Mouse (Mus musculus) hindbrain, embryonic 16.5 days (tissue): ENCODE results near the gene Cpn1. TPM values are rescaled to one million over a fixed set of nuclear protein-coding genes. Genes with fewer than 3 reads are reported as not detected.

ENCODE experiments used
- ATAC-seq: fragments of 200-750 bp; cut with Nextera tagmentation; 2 replicates; pipeline ENCODE4 v1.8.0; 2017; ENCODE audit warnings: moderate TSS enrichment, moderate library complexity
- H3K27ac ChIP-seq: fragments of 300-500 bp; sonication (generic); 2 replicates; pipeline ENCODE4 v1.5.1; 2014; ENCODE audit warnings: low read depth, mild to moderate bottlenecking, control low read depth, low read length, moderate library complexity
- H3K27me3 ChIP-seq: fragments of 300-500 bp; sonication (generic); replicated peaks from 2 replicates; pipeline ENCODE4 v1.6.1; 2014; ENCODE audit warnings: low read length; ENCODE audit not compliant: control insufficient read depth, insufficient read depth
- H3K36me3 ChIP-seq: fragments of 300-500 bp; sonication (generic); 2 replicates; pipeline ENCODE4 v1.6.1; 2014; ENCODE audit warnings: mild to moderate bottlenecking, low read length, moderate library complexity, mixed read lengths; ENCODE audit not compliant: control insufficient read depth, insufficient read depth
- H3K4me1 ChIP-seq: fragments of 300-500 bp; sonication (generic); 2 replicates; pipeline ENCODE4 v1.6.1; 2014; ENCODE audit warnings: low read depth, low read length; ENCODE audit not compliant: control insufficient read depth, insufficient read depth
- H3K4me2 ChIP-seq: fragments of 300-500 bp; sonication (generic); 2 replicates; pipeline ENCODE4 v1.6.1; 2014; ENCODE audit warnings: mild to moderate bottlenecking, low read length, control low read depth, moderate library complexity
- H3K4me3 ChIP-seq: fragments of 300-500 bp; sonication (generic); 2 replicates; pipeline ENCODE4 v1.5.1; 2014; ENCODE audit warnings: mild to moderate bottlenecking, low read length, control low read depth, moderate library complexity
- H3K9ac ChIP-seq: fragments of 300-500 bp; sonication (generic); 2 replicates; pipeline ENCODE4 v1.6.1; 2014; ENCODE audit warnings: low read depth, mild to moderate bottlenecking, control low read depth, low read length, moderate library complexity
- H3K9me3 ChIP-seq: fragments of 300-500 bp; sonication (generic); 2 replicates; pipeline ENCODE4 v1.6.1; 2014; ENCODE audit warnings: mild to moderate bottlenecking, low read length, moderate library complexity; ENCODE audit not compliant: control insufficient read depth
- WGBS: fragments of 180-500 bp; shearing (Covaris S2); extraction: QIAGEN DNeasy Blood & Tissue Kit; methylation state at CpG from one replicate; pipeline ENCODE4 v1.1.7; 2014; 5-methylcytosine and 5-hydroxymethylcytosine counted together
- polyA plus RNA-seq: library from polyadenylated mRNA; unstranded; fragments of >200 nt; fragmentation: Nextera tagmentation; extraction: Ambion mirVana; gene quantifications from 2 replicates; pipeline ENCODE4 v1.2.1, GENCODE M21; 2015

The Cpn1 gene
- polyA plus RNA-seq, 1 experiment from 2014 or later: 0.26 TPM

DNA sequence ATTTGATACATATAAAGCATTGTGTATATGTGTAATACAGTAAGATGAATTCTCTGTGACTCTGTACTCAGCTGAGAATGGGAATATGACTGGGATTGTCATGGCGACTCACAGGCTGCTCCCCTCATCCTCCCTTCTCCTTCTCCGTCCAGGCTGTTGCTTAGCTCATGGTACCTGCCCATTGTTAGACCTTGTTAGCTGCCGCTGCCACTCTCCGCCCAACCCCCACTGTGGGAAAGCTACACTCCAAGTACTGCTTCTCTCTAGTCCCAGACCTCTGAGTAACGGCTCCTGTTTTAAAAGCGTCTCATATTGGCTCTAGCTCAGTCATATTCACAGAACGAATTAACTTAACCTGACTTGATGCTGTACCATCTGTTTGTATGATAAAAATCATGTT is 33.4 kb upstream of the Cpn1 start:
- no peaks in the 10 kb centered on the region for H3K27me3 ChIP-seq
- 60% methylated on average over 7 of the region's 7 CpGs for WGBS
- no peaks in the 10 kb centered on the region for H3K36me3 ChIP-seq
- H3K4me2 ChIP-seq: no peak overlapping the region
- no peak overlapping the region for H3K4me3 ChIP-seq
- H3K9ac ChIP-seq: no peak overlapping the region
- no peaks in the 10 kb centered on the region for H3K9me3 ChIP-seq
- no peaks in the 10 kb centered on the region for H3K4me1 ChIP-seq
- no peak overlapping the region for H3K27ac ChIP-seq
- no peak for ATAC-seq

DNA sequence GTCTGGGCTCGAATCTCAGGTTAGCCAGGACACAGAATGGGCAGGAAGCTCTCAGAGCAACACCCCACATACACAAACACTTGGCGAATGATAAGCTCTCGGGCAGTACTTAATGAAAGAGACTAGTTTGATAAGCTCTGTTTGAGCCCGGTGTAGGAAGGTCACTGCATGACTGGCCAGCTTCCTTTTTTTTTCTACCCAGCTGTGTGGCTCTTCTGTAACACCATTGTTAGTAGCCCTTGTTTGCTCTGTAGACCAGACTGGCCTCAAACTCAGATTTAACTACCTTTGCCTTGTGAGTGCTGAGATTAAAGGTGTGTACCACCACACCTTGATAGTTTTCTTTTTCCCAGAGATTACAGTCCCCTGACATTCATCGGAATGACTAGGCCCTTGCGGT is 27.5 kb upstream of the Cpn1 start:
- 89% methylated on average over 6 of the region's 6 CpGs for WGBS
- no peak overlapping the region for H3K4me2 ChIP-seq
- no peak overlapping the region for H3K4me3 ChIP-seq
- no peaks in the 10 kb centered on the region for H3K36me3 ChIP-seq
- no peaks in the 10 kb centered on the region for H3K9me3 ChIP-seq
- H3K4me1 ChIP-seq: no peaks in the 10 kb centered on the region
- no peaks in the 10 kb centered on the region for H3K27me3 ChIP-seq
- ATAC-seq: no peak
- H3K27ac ChIP-seq: no peak overlapping the region
- H3K9ac ChIP-seq: no peak overlapping the region

DNA sequence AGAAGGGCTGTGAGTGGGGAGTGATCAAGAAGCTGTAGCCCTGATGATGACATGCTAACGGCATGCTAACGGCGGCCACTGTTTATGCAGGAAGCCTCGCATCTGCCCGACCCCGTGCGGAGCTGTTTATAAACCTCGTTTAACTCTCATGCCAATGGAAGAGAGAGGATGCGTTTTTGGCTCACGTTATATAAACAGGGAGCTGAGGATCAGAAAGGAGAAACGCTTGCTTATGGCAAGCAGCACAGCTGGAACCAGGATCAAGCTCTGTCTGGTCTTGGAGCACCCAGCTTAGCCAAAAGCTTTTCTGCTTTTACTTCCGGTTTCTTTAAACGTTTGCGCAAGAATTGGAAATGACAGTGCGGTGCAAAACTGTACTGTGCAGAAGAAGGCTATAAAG is 22.4 kb upstream of the Cpn1 start:
- Histone ChIP-seq H3K27ac (no peak overlapping the region), H3K36me3 (no peaks in the 10 kb centered on the region), H3K9ac (no peak overlapping the region), H3K27me3 (no peaks in the 10 kb centered on the region), H3K4me1 (no peaks in the 10 kb centered on the region), H3K9me3 (no peaks in the 10 kb centered on the region), H3K4me2 (no peak overlapping the region), H3K4me3 (no peak overlapping the region)
- 75% methylated on average over 15 of the region's 15 CpGs for WGBS
- ATAC-seq: no peak

DNA sequence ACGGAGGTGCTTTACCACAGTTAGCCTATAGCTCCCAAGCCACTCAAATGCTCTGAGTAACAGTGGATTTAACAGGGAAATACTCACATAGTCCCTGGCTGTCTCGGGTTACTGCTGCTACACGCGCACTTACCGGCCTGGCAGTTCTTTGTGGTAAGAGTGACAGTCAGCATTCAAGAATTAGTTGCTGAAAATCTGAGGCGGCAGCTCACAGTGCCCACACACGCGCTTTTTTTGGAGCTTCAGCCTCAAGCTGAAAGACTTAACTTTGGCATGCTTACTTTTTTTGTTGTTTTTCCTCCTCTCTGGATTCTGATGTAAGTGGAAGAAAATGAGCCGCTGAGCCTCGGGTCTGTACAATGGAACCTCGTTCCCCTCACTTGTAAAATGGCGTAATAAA is 20.8 kb upstream of the Cpn1 start:
- no peak for ATAC-seq
- 64% methylated on average over 12 of the region's 12 CpGs for WGBS
- Histone ChIP-seq H3K4me2 (no peak overlapping the region), H3K27ac (no peak overlapping the region), H3K27me3 (no peaks in the 10 kb centered on the region), H3K9ac (no peak overlapping the region), H3K4me1 (no peaks in the 10 kb centered on the region), H3K4me3 (no peak overlapping the region), H3K9me3 (no peaks in the 10 kb centered on the region), H3K36me3 (no peaks in the 10 kb centered on the region)

DNA sequence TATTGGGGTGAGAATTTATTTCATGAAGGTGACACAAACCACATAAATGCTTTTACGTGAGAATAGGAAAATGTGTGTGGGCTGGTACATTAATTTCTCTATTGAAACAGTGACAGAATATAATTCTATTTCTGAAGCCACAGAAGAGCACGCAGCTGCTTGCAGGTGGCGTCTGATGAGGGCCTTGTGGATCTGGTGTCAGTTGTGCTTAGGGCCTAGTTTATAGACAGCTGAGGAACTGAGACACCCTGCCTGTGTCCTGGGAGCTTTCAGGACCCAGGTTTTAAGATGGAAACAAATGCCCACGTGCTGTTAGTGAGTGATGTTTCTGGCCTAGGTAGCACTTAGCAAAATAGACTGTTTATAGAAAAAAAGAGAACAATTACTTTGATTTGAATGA is 18.7 kb upstream of the Cpn1 start:
- no peaks in the 10 kb centered on the region for H3K4me1 ChIP-seq
- no peak overlapping the region for H3K27ac ChIP-seq
- WGBS: 74% methylated on average over 4 of the region's 4 CpGs
- no peaks in the 10 kb centered on the region for H3K9me3 ChIP-seq
- H3K36me3 ChIP-seq: no peaks in the 10 kb centered on the region
- no peak overlapping the region for H3K4me2 ChIP-seq
- H3K9ac ChIP-seq: no peak overlapping the region
- no peak for ATAC-seq
- H3K27me3 ChIP-seq: no peaks in the 10 kb centered on the region
- H3K4me3 ChIP-seq: no peak overlapping the region

DNA sequence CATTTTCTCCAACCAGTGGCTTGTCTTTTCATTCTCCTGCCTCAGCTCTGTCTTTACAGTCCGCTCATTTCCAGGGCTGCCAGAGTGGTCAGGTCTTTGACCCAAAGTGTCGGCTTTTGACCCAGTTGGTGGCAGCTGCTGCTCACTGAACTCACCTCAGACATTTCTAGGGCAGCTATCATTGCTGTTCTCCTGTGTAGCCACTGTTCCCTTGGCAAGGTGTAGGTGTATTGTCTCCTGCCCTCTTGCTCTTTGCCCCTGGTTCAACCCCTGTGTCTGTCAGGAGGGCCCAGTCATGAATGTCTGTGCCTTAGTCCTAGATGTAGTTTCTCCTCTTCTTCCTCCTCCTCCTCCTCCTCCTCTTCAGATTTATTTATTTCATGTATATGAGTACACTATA is 17.9 kb upstream of the Cpn1 start:
- no peak overlapping the region for H3K27ac ChIP-seq
- H3K9ac ChIP-seq: no peak overlapping the region
- 91% methylated on average over 2 of the region's 2 CpGs for WGBS
- H3K36me3 ChIP-seq: no peaks in the 10 kb centered on the region
- no peak for ATAC-seq
- no peaks in the 10 kb centered on the region for H3K4me1 ChIP-seq
- no peak overlapping the region for H3K4me2 ChIP-seq
- no peak overlapping the region for H3K4me3 ChIP-seq
- H3K9me3 ChIP-seq: no peaks in the 10 kb centered on the region
- H3K27me3 ChIP-seq: no peaks in the 10 kb centered on the region

DNA sequence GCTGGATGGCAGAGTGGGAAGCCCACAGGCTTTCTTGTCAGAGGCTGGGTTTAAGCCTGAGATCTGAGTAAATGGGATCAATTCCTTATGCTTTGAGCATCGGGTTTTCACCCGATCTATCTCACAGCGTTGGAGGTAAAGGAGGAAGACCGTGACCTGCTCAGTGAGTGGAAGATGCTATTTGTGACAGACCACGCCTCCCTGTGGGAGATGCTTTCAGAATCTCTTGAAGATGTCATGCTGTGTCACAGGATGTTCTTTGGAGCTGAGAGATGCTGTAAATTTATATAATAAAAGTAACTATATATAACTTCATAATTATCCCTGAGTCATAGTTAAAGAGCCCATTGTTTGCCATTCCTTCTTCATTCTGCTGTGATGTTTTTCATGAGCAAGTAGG is 14.4 kb upstream of the Cpn1 start:
- Histone ChIP-seq H3K27ac (no peak overlapping the region), H3K4me3 (no peak overlapping the region), H3K4me2 (no peak overlapping the region), H3K27me3 (no peaks in the 10 kb centered on the region), H3K9me3 (no peaks in the 10 kb centered on the region), H3K9ac (no peak overlapping the region), H3K36me3 (no peaks in the 10 kb centered on the region), H3K4me1 (no peaks in the 10 kb centered on the region)
- ATAC-seq: no peak
- 82% methylated on average over 5 of the region's 5 CpGs for WGBS

DNA sequence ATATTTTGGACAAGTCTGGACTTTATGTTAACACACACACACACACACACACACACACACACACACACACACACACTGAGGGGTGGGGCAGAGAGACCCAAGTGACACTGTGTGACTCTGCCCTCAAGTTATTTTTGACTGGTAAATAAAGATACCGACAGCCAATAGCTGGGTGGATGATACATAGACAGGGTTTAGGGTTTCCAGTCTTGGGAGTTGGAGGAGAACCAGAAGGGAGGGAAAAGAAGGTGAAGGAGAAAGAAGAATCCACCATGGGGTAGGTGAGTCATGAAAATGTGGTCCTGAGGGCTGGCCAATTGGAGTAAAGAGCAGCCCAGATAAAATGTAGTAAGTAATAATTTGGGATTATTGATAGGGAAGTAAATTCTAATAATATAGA is 13.7 kb upstream of the Cpn1 start:
- 88% methylated on average over 1 of the region's 1 CpGs for WGBS
- H3K9ac ChIP-seq: no peak overlapping the region
- no peak for ATAC-seq
- no peak overlapping the region for H3K4me2 ChIP-seq
- H3K27me3 ChIP-seq: no peaks in the 10 kb centered on the region
- no peak overlapping the region for H3K4me3 ChIP-seq
- no peaks in the 10 kb centered on the region for H3K9me3 ChIP-seq
- no peaks in the 10 kb centered on the region for H3K36me3 ChIP-seq
- H3K27ac ChIP-seq: no peak overlapping the region
- H3K4me1 ChIP-seq: no peaks in the 10 kb centered on the region

DNA sequence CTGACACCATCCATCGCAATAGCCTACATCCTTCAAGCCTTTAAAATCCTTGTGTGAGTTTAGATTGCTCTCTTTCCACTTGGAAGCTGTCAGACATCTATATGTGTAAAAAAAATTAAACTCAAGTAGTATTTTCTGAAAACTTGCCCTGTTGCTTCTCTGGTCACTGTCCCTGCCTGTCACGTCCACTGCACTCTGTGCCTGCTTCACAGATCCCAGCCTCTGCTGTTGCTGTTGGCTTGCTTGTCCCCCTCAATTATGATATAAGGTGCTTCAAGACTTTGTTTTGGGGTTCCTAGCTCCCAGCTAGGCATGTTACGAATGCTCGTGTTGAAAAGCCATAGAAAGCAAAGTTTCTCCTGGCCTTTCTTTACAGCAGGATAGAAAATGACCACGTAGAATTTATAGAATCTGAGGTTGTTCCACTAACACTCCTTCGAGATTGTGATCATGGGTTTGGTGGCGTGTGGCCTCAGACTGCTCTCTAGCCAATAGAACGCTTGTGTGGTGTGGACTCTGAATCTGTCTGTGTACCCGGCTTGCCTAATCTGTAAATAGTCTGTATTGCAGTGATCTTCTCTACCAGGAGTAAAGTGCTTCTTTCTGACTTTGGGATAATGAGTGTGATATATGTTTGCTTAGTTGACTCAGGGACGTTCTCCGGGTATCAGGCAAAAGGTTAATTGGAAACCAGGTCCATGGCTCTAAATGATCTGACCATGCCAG is 12.6 kb upstream of the Cpn1 start:
- no peaks in the 10 kb centered on the region for H3K36me3 ChIP-seq
- ATAC-seq: no peak
- 88% methylated on average over 11 of the region's 11 CpGs for WGBS

DNA sequence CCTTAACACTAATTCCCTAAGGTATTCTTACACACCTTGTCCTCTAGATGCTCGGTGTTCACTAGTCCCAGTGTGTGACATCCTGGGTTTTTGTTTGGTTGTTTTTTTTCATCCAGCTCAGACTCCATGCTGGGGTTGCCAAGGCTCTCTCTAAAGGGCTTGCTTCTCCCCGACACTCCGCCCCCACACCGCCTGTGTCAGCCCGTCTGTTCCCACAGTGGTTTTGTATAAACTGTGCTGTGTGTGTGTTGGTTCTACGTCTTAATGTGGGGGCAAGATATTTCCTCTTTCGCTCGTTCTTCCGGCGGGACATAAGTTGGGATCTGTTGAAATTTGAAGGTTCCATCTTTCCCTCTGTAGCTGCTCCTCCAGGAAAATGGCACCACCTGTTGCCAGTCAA is 11.7 kb upstream of the Cpn1 start:
- ATAC-seq: no peak
- no peak overlapping the region for H3K27ac ChIP-seq
- no peak overlapping the region for H3K9ac ChIP-seq
- WGBS: 82% methylated on average over 10 of the region's 10 CpGs
- no peaks in the 10 kb centered on the region for H3K9me3 ChIP-seq
- H3K27me3 ChIP-seq: no peaks in the 10 kb centered on the region
- no peak overlapping the region for H3K4me2 ChIP-seq
- no peak overlapping the region for H3K4me3 ChIP-seq
- H3K36me3 ChIP-seq: no peaks in the 10 kb centered on the region
- no peaks in the 10 kb centered on the region for H3K4me1 ChIP-seq

More for the DNA sequence above, 12.6 kb upstream of the Cpn1 start:
- Histone ChIP-seq H3K27ac (no peak overlapping the region), H3K4me3 (no peak overlapping the region), H3K9ac (no peak overlapping the region), H3K9me3 (no peaks in the 10 kb centered on the region), H3K4me1 (no peaks in the 10 kb centered on the region), H3K27me3 (no peaks in the 10 kb centered on the region), H3K4me2 (no peak overlapping the region)
